Mouse (Mus musculus): ENCODE measurements around the gene Btbd10. TPM values are rescaled to one million over a fixed set of nuclear protein-coding genes. Genes with fewer than 3 reads are reported as not detected.

The Btbd10 gene
- total RNA-seq, 2 experiments from 2014 or later: 87.5 to 102 TPM

Other genes starting within 250 kb of the Btbd10 start
- gene Arntl, start 161.9 kb downstream of the Btbd10 start, total RNA-seq (2021): 10 to 100 TPM; 38.1 to 48.8 TPM
- not detected for gene Pth, start 19.2 kb upstream of the Btbd10 start, total RNA-seq (2021)
- gene Far1, start 144.4 kb upstream of the Btbd10 start, total RNA-seq (2021): 100 to 1,000 TPM; 120 to 134 TPM

All from left cerebral cortex, postnatal 25 days (tissue).